Mouse (Mus musculus): ENCODE data around the gene Tyrobp. TPM values are rescaled to one million over a fixed set of nuclear protein-coding genes. Genes with fewer than 3 reads are reported as not detected.

Tyrobp gene
- polyA plus RNA-seq, 1 experiment from 2014 or later = 29.3 TPM

DNA sequence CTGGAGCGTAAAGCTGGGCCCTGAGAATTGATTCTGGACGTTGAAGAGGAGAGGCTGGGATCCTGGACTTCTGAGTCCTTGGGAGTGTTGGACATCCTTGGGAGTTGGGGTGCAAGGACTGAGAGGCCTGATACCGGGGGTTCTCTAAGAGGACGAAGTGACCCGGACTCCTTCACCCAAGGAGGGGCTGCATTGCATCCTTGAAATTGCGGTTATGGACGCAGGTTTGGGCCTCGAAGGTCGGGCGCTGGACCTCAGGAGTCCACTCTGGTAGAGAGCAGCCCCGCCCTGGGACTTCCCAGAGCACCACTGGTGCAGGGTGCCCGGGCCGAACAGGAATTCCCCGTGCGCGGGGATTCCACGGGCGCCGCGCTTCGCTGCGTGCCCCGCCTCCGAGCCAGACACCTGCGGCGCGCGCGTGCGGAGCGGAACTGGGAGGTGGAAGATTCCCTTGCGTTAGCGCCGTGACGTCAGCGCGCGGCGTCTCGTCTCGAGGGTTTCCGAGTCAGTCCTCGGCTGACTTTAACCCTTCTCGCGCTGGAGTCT, 8.4 kb downstream of the Tyrobp start:
- ATAC-seq (ENCODE audit: low FRiP score, low TSS enrichment) = peak; percentile 73
- peaks cover 8% of the 10 kb centered on the region; the same call in 1 of the 2 replicates for H3K9me3 ChIP-seq (ENCODE audit: low read length)
- H3K4me3 ChIP-seq (ENCODE audit: low read length) = peak overlapping the region; percentile 58
- H3K9ac ChIP-seq (replicated peaks; ENCODE audit: low read length) = peak overlapping the region; percentile 73
- peak overlapping the region; percentile 63; the same call in 1 of the 2 replicates for H3K27ac ChIP-seq (ENCODE audit: low read length)
- H3K4me1 ChIP-seq (ENCODE audit: insufficient read depth, low read length) = peaks cover 17% of the 10 kb centered on the region
- H3K36me3 ChIP-seq (ENCODE audit: insufficient read depth, low read length) = peaks cover 3% of the 10 kb centered on the region; the same call in 1 of the 2 replicates
- 0% methylated on average over 44 of the region's 45 CpGs for WGBS
- no peaks in the 10 kb centered on the region for H3K27me3 ChIP-seq (ENCODE audit: insufficient read depth, low read length)
- peak overlapping the region; percentile 96 for H3K4me2 ChIP-seq (replicated peaks; ENCODE audit: low read depth, low read length)

DNA sequence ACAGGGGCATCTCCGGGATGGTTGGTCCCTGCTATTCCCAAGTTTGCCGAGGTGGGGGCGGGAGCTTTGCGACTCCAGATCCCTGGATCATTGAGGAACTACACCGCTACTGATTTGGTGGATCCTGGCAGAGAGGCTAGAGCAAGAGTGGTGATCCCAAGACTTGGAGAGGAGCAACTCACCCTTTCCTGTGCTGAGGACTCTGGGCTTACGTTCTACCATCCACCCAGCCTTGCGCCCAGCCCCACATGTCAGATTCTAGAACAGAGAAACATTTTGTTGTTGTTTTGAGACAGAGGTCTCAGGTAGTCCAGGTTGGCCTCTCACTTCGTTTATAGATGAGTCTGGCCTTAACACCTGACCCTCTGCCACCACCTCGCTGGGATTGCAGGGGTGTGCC, 9.0 kb downstream of the Tyrobp start:
- Histone ChIP-seq H3K27ac (ENCODE audit: low read length) (peak overlapping the region; percentile 61; the same call in 1 of the 2 replicates), H3K4me2 (replicated peaks; ENCODE audit: low read depth, low read length) (peak overlapping the region; percentile 96), H3K36me3 (ENCODE audit: insufficient read depth, low read length) (peaks cover 3% of the 10 kb centered on the region; the same call in 1 of the 2 replicates), H3K27me3 (ENCODE audit: insufficient read depth, low read length) (no peaks in the 10 kb centered on the region), H3K4me3 (ENCODE audit: low read length) (peak overlapping the region; percentile 58), H3K9ac (replicated peaks; ENCODE audit: low read length) (peak overlapping the region; percentile 73), H3K4me1 (ENCODE audit: insufficient read depth, low read length) (peaks cover 17% of the 10 kb centered on the region), H3K9me3 (ENCODE audit: low read length) (peaks cover 8% of the 10 kb centered on the region; the same call in 1 of the 2 replicates)
- ATAC-seq (ENCODE audit: low FRiP score, low TSS enrichment) = no peak
- WGBS = 11% methylated on average over 9 of the region's 9 CpGs

DNA sequence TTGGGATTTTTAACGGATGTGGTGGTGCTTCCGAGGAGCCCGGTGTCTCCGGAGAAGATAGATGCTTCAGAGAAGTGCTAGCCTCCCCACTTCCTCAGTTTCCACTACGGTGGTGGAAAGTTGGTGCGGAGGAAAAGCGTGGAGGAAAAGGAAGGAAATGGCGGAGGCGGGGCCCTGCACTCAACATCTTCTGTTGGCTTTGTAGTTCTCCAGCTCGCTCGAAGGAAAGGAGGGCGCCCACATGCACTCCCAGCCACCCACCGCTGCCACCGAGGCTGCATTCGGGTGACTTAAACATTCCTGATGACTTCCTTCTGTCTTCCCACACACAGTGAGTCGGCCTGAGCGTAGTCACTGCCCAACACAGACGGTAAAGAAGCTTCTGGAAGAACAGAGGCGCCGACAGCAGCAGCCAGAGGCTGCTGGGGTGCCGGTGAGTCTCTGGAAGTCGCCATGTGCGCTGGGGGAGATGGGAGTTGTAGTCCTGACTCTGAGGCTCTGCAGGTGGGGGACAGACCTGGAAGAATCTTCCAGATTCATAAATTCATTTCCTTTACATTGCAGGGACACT, 9.6 kb downstream of the Tyrobp start:
- Histone ChIP-seq H3K9ac (replicated peaks; ENCODE audit: low read length) (peak overlapping the region; percentile 73), H3K27me3 (ENCODE audit: insufficient read depth, low read length) (no peaks in the 10 kb centered on the region), H3K4me3 (ENCODE audit: low read length) (peak overlapping the region; percentile 58), H3K4me1 (ENCODE audit: insufficient read depth, low read length) (peaks cover 17% of the 10 kb centered on the region), H3K4me2 (replicated peaks; ENCODE audit: low read depth, low read length) (peak overlapping the region; percentile 96), H3K27ac (ENCODE audit: low read length) (peak overlapping the region; percentile 61; the same call in 1 of the 2 replicates), H3K9me3 (ENCODE audit: low read length) (peaks cover 8% of the 10 kb centered on the region; the same call in 1 of the 2 replicates), H3K36me3 (ENCODE audit: insufficient read depth, low read length) (peaks cover 3% of the 10 kb centered on the region; the same call in 1 of the 2 replicates)
- WGBS = 45% methylated on average over 23 of the region's 23 CpGs
- ATAC-seq (ENCODE audit: low FRiP score, low TSS enrichment) = no peak

DNA sequence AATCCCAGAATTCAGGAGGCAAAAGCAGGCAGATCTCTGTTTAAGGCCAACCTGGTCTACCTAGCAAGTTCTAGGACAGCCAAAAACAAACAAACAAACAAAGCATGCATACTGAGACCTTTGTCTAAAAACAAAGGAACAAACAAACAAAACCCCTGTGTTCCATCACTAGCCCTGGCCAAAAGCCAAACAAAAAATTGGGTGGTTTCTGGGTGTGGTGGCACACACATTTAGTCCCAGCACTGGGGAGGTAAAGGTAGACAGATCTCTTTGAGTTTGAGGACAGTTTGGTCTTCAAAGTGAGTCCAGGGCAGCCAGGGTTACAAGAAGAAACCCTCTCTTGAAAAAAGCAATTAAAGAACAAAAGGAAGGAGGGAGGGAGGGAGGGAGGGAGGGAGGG, 15.8 kb downstream of the Tyrobp start:
- Histone ChIP-seq H3K27ac (ENCODE audit: low read length) (no peak overlapping the region), H3K9ac (replicated peaks; ENCODE audit: low read length) (no peak overlapping the region), H3K9me3 (ENCODE audit: low read length) (no peaks in the 10 kb centered on the region), H3K36me3 (ENCODE audit: insufficient read depth, low read length) (peaks cover 3% of the 10 kb centered on the region; the same call in 1 of the 2 replicates), H3K27me3 (ENCODE audit: insufficient read depth, low read length) (no peaks in the 10 kb centered on the region), H3K4me1 (ENCODE audit: insufficient read depth, low read length) (no peaks in the 10 kb centered on the region), H3K4me2 (replicated peaks; ENCODE audit: low read depth, low read length) (no peak overlapping the region), H3K4me3 (ENCODE audit: low read length) (no peak overlapping the region)
- ATAC-seq (ENCODE audit: low FRiP score, low TSS enrichment) = no peak

DNA sequence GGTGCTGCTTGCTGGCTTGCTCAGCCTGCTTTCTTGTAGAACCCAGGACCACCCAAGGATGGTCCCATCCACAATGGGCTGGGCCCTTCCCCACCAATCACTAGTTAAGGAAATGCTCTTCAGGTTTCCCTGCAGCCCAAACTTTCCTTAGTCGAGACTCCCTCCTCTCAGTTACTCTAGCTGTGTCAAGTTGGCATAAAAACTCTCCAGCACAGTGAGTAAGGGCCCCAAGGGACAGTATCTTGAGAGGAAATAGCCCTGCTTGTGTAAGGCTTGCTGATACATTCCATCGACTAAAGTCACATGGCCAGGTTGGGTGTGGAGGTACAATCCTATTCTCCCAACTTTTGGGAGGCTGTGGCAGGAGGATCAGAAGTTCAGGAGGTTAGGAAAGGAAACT, 16.6 kb downstream of the Tyrobp start:
- WGBS = 44% methylated on average over 2 of the region's 2 CpGs
- no peaks in the 10 kb centered on the region for H3K9me3 ChIP-seq (ENCODE audit: low read length)
- no peak overlapping the region for H3K9ac ChIP-seq (replicated peaks; ENCODE audit: low read length)
- H3K36me3 ChIP-seq (ENCODE audit: insufficient read depth, low read length) = peaks cover 3% of the 10 kb centered on the region; the same call in 1 of the 2 replicates
- H3K27me3 ChIP-seq (ENCODE audit: insufficient read depth, low read length) = no peaks in the 10 kb centered on the region
- no peaks in the 10 kb centered on the region for H3K4me1 ChIP-seq (ENCODE audit: insufficient read depth, low read length)
- no peak overlapping the region for H3K4me2 ChIP-seq (replicated peaks; ENCODE audit: low read depth, low read length)
- no peak overlapping the region for H3K27ac ChIP-seq (ENCODE audit: low read length)
- H3K4me3 ChIP-seq (ENCODE audit: low read length) = no peak overlapping the region
- no peak for ATAC-seq (ENCODE audit: low FRiP score, low TSS enrichment)

DNA sequence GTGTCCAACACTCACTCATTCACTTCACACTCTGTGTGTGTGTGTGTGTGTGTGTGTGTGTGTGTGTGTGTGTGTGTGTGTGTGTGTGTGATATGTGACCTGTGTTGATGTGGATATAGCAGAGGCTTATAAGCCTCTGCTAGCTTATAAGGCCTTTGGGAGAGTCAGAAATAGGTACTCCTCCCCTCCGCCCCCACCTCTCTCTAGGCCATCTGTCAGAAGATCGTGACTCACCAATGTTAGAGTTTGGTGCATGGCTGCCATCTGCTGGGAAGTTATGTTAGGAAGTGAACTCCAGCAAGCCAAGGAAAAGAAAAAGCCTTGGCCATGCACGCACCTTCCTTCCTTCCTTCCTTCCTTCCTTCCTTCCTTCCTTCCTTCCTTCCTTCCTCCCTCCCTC, 18.2 kb downstream of the Tyrobp start:
- Histone ChIP-seq H3K4me1 (ENCODE audit: insufficient read depth, low read length) (no peaks in the 10 kb centered on the region), H3K4me3 (ENCODE audit: low read length) (no peak overlapping the region)
- 20% methylated on average over 3 of the region's 3 CpGs for WGBS

DNA sequence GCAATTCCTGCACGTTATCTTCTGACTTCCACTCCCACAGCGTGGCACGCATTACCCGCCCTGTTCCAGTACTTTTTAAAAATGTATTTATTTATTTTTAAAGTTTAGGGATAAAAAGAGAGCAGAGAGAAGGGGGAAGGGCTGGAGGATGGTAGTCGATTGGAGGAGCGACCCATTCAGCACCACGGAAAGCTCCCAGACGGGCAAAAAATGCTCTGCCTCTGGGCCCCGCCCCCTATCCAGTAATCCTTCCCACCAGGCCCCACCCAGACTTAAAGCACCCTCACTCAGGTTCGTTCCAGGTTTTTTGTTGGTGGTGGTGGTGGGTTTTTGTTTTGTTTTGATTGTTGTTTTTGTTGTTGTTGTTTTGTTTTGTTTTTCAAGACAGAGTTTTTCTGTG, 20.7 kb downstream of the Tyrobp start:
- WGBS = 2% methylated on average over 10 of the region's 10 CpGs
- Histone ChIP-seq H3K9me3 (ENCODE audit: low read length) (no peaks in the 10 kb centered on the region), H3K9ac (replicated peaks; ENCODE audit: low read length) (no peak overlapping the region), H3K27me3 (ENCODE audit: insufficient read depth, low read length) (peaks cover 15% of the 10 kb centered on the region), H3K36me3 (ENCODE audit: insufficient read depth, low read length) (no peaks in the 10 kb centered on the region), H3K4me3 (ENCODE audit: low read length) (no peak overlapping the region), H3K4me2 (replicated peaks; ENCODE audit: low read depth, low read length) (no peak overlapping the region), H3K27ac (ENCODE audit: low read length) (no peak overlapping the region), H3K4me1 (ENCODE audit: insufficient read depth, low read length) (no peaks in the 10 kb centered on the region)
- no peak for ATAC-seq (ENCODE audit: low FRiP score, low TSS enrichment)

More for the DNA sequence above, 18.2 kb downstream of the Tyrobp start:
- H3K9ac ChIP-seq (replicated peaks; ENCODE audit: low read length) = no peak overlapping the region
- H3K27me3 ChIP-seq (ENCODE audit: insufficient read depth, low read length) = peaks cover 13% of the 10 kb centered on the region
- H3K27ac ChIP-seq (ENCODE audit: low read length) = no peak overlapping the region
- H3K9me3 ChIP-seq (ENCODE audit: low read length) = no peaks in the 10 kb centered on the region
- H3K4me2 ChIP-seq (replicated peaks; ENCODE audit: low read depth, low read length) = no peak overlapping the region
- peak; percentile 49; the same call in 1 of the 2 replicates for ATAC-seq (ENCODE audit: low FRiP score, low TSS enrichment)
- H3K36me3 ChIP-seq (ENCODE audit: insufficient read depth, low read length) = no peaks in the 10 kb centered on the region

DNA sequence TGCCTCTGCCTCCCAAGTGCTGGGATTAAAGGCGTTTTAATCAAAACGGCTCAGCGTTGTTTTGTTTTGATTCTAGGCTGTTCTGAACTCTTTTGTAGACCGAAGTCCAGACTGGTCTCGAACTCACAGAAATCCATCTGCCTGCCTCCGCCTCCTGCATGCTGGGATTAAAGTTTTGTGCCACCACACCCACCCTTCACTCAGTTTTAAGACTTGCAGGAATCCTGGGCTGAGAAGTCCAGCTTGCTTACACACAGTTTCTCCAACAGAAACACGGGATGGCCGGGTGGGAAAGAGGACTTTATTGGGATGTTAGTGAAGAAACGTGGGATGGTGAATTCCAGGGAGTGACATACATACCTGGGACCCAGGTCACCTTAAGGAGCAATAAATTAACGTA, 21.1 kb downstream of the Tyrobp start:
- Histone ChIP-seq H3K9me3 (ENCODE audit: low read length) (no peaks in the 10 kb centered on the region), H3K4me3 (ENCODE audit: low read length) (no peak overlapping the region), H3K4me2 (replicated peaks; ENCODE audit: low read depth, low read length) (no peak overlapping the region), H3K27ac (ENCODE audit: low read length) (no peak overlapping the region), H3K36me3 (ENCODE audit: insufficient read depth, low read length) (no peaks in the 10 kb centered on the region), H3K4me1 (ENCODE audit: insufficient read depth, low read length) (no peaks in the 10 kb centered on the region), H3K9ac (replicated peaks; ENCODE audit: low read length) (no peak overlapping the region), H3K27me3 (ENCODE audit: insufficient read depth, low read length) (peaks cover 15% of the 10 kb centered on the region)
- no peak for ATAC-seq (ENCODE audit: low FRiP score, low TSS enrichment)
- 74% methylated on average over 10 of the region's 10 CpGs for WGBS

DNA sequence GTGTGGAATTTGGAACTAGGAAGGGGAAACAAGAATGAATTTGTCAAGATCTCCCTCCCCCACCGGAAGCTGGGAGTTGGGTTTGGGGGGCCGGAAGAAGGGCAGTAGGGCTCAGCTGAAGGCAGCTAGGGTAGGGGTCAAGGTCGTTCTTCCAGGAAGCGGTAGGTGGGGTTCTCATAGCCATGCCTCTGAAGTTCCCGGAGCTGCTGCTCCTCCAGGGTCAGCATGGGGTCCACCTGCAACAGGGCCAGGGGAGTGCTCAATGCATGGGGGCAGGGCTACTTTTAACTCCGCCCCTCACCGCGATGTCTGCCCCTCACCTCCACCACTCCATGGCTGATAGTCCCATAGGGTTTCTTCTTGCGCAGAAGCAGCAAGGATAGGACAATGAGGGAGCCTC, 21.6 kb downstream of the Tyrobp start:
- Histone ChIP-seq H3K4me2 (replicated peaks; ENCODE audit: low read depth, low read length) (no peak overlapping the region), H3K9me3 (ENCODE audit: low read length) (no peaks in the 10 kb centered on the region), H3K9ac (replicated peaks; ENCODE audit: low read length) (no peak overlapping the region), H3K27ac (ENCODE audit: low read length) (no peak overlapping the region), H3K4me1 (ENCODE audit: insufficient read depth, low read length) (no peaks in the 10 kb centered on the region), H3K36me3 (ENCODE audit: insufficient read depth, low read length) (no peaks in the 10 kb centered on the region), H3K4me3 (ENCODE audit: low read length) (no peak overlapping the region), H3K27me3 (ENCODE audit: insufficient read depth, low read length) (peaks cover 15% of the 10 kb centered on the region)
- no peak for ATAC-seq (ENCODE audit: low FRiP score, low TSS enrichment)
- 46% methylated on average over 9 of the region's 9 CpGs for WGBS

DNA sequence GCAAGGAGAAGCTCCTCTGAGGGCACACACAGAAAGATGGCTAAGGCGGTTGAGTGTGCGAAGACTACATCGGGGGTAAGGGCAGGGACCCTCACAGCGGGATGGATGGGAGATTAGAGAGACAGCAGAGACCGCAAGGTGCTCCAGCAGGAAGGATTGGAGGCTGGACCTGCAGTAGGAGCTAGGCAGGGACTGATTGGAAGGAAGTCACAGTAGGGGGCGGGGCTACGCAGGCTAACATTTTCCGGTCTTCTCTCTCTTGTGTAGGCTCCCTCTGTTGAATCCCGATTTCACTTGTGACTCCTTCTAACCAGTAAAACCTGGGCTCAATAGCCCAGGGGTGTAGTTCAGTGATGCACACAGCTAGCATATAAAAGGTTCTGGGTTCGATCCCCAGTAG, 23.3 kb downstream of the Tyrobp start:
- no peak for ATAC-seq (ENCODE audit: low FRiP score, low TSS enrichment)
- Histone ChIP-seq H3K36me3 (ENCODE audit: insufficient read depth, low read length) (no peaks in the 10 kb centered on the region), H3K4me3 (ENCODE audit: low read length) (no peak overlapping the region), H3K27ac (ENCODE audit: low read length) (no peak overlapping the region), H3K4me1 (ENCODE audit: insufficient read depth, low read length) (0 out of 2 replicates have a peak, but pooled peaks cover 3% of the 10 kb centered on the region), H3K4me2 (replicated peaks; ENCODE audit: low read depth, low read length) (no peak overlapping the region), H3K9me3 (ENCODE audit: low read length) (no peaks in the 10 kb centered on the region), H3K27me3 (ENCODE audit: insufficient read depth, low read length) (peaks cover 15% of the 10 kb centered on the region), H3K9ac (replicated peaks; ENCODE audit: low read length) (no peak overlapping the region)
- 18% methylated on average over 10 of the region's 10 CpGs for WGBS
